Mouse (Mus musculus) CH12.LX (cell line): ENCODE results near the gene Thbs1. TPM values are rescaled to one million over a fixed set of nuclear protein-coding genes. Genes with fewer than 3 reads are reported as not detected.

Experiments
- DNase-seq: peaks from one replicate; pipeline ENCODE4 v3.0.0-alpha.2; 2013; ENCODE audit errors: extremely low read depth
- H3K27ac ChIP-seq: 2 replicates; pipeline ENCODE4 v1.5.1; 2012; ENCODE audit warnings: low read depth, mild to moderate bottlenecking, control low read depth, moderate library complexity; ENCODE audit not compliant: insufficient read depth
- H3K27me3 ChIP-seq: replicated peaks from 2 replicates; pipeline ENCODE3; 2012; ENCODE audit warnings: inconsistent platforms
- H3K36me3 ChIP-seq, 2 experiments: replicated peaks in 1 of 2; 2 replicates each; pipeline versions ENCODE3 to v1.6.1; 2012; ENCODE audit warnings: inconsistent platforms in 1 of 2, low read length in 1 of 2, mild to moderate bottlenecking in 1 of 2, mixed read lengths in 1 of 2, moderate library complexity in 1 of 2; ENCODE audit not compliant: control insufficient read depth in 1 of 2, insufficient read depth in 1 of 2
- H3K4me1 ChIP-seq, 2 experiments: 2 replicates each; pipeline ENCODE4 v1.6.1; 2012; ENCODE audit warnings: inconsistent platforms in 1 of 2, moderate library complexity in 1 of 2; ENCODE audit not compliant: insufficient read depth in 2 of 2, control insufficient read depth in 1 of 2
- H3K4me2 ChIP-seq: 2 replicates; pipeline ENCODE4 v1.6.1; 2012; ENCODE audit warnings: low read depth, mild to moderate bottlenecking, control low read depth; ENCODE audit not compliant: poor library complexity, insufficient read depth, severe bottlenecking
- H3K4me3 ChIP-seq, 3 experiments: fragments of 150-350 bp in 1 of 3; sonication (generic) in 1 of 3; replicated peaks in 1 of 3; 2 replicates each; pipeline versions ENCODE3 to v1.5.1; 2011 to 2012; ENCODE audit warnings: low read depth in 2 of 3, low read length in 2 of 3, mild to moderate bottlenecking in 2 of 3, moderate library complexity in 2 of 3, control low read depth in 1 of 3, improper control_type of control experiment in 1 of 3, inconsistent platforms in 1 of 3, mixed read lengths in 1 of 3; ENCODE audit not compliant: poor library complexity in 1 of 3
- H3K79me2 ChIP-seq: replicated peaks from 2 replicates; pipeline ENCODE4 v1.6.1; 2012; ENCODE audit warnings: mild to moderate bottlenecking, moderate library complexity; ENCODE audit not compliant: control insufficient read depth, poor library complexity, insufficient read depth, severe bottlenecking; ENCODE audit errors: extremely low read depth
- H3K9ac ChIP-seq: 2 replicates; pipeline ENCODE4 v1.6.1; 2012; ENCODE audit warnings: low read depth, mild to moderate bottlenecking, control low read depth, moderate library complexity; ENCODE audit not compliant: insufficient read depth
- H3K9me3 ChIP-seq: replicated peaks from 2 replicates; pipeline ENCODE3; 2012; ENCODE audit warnings: low read length, inconsistent platforms, mixed read lengths
- CHD1 ChIP-seq: IDR thresholded peaks from 2 replicates; pipeline ENCODE4 v1.6.1; 2012; ENCODE audit warnings: low read depth, low read length, improper control_type of control experiment, inconsistent platforms
- CHD2 ChIP-seq: IDR thresholded peaks from 2 replicates; pipeline ENCODE4 v1.6.1; 2011; ENCODE audit warnings: low read length, improper control_type of control experiment
- E2F4 ChIP-seq: IDR thresholded peaks from 2 replicates; pipeline ENCODE4 v1.6.1; 2011; ENCODE audit warnings: low read depth, low read length, improper control_type of control experiment; ENCODE audit not compliant: insufficient replicate concordance
- ETS1 ChIP-seq: conservative IDR thresholded peaks from 2 replicates; pipeline ENCODE4 v1.6.1; 2012; ENCODE audit warnings: low read depth, mild to moderate bottlenecking, inconsistent platforms, low read length, improper control_type of control experiment, moderate library complexity
- IRF4 ChIP-seq: IDR thresholded peaks from 2 replicates; pipeline ENCODE4 v1.6.1; 2014; ENCODE audit warnings: low read depth, mild to moderate bottlenecking, inconsistent platforms, low read length, improper control_type of control experiment
- JUN ChIP-seq: IDR thresholded peaks from 2 replicates; pipeline ENCODE4 v1.6.1; 2011; ENCODE audit warnings: low read depth, mild to moderate bottlenecking, low read length, improper control_type of control experiment, moderate library complexity; ENCODE audit not compliant: insufficient read depth
- MYC ChIP-seq: IDR thresholded peaks from 2 replicates; pipeline ENCODE4 v1.6.1; 2011; ENCODE audit warnings: low read depth, mild to moderate bottlenecking, improper control_type of control experiment, low read length
- NELFE ChIP-seq: IDR thresholded peaks from 2 replicates; pipeline ENCODE4 v1.6.1; 2011; ENCODE audit warnings: low read depth, low read length, improper control_type of control experiment
- SIN3A ChIP-seq: IDR thresholded peaks from 2 replicates; pipeline ENCODE4 v1.6.1; 2012; ENCODE audit warnings: low read length, improper control_type of control experiment, inconsistent platforms
- SMC3 ChIP-seq: IDR thresholded peaks from 2 replicates; pipeline ENCODE4 v1.6.1; 2011; ENCODE audit warnings: low read depth, low read length, improper control_type of control experiment
- ZNF384 ChIP-seq: IDR thresholded peaks from 2 replicates; pipeline ENCODE4 v1.6.1; 2012; ENCODE audit warnings: low read depth, low read length, improper control_type of control experiment, inconsistent platforms
- dilution Hi-C: fragments of 300-500 bp; cut with MboI; formaldehyde crosslinking; loops from 2 replicates; pipeline ENCODE4 v1.14.3; 2020; ENCODE audit warnings: low sequenced_read_pairs; ENCODE audit not compliant: extremely low pct_unique_long_range_greater_than_20kb, extremely low pct_ligation_motif_present
- in situ Hi-C: fragments of 300-500 bp; cut with MboI; formaldehyde crosslinking; loops from 3 replicates; pipeline ENCODE4 v1.14.3; 2019; ENCODE audit warnings: low sequenced_read_pairs, low pct_ligation_motif_present, low pct_unique_long_range_greater_than_20kb, mixed read lengths
- polyA plus RNA-seq: library from polyadenylated mRNA; unstranded; fragments of >175 nt; gene quantifications from 2 replicates; pipeline ENCODE4 v1.2.1, GENCODE M21; 2012; ENCODE audit warnings: low read depth; ENCODE audit not compliant: insufficient read length
- total RNA-seq, 2 experiments: library from RNA; depleted of rRNA; stranded (reverse); fragments of 300-350 nt in 1 of 2; fragments of >200 nt in 1 of 2; gene quantifications; 2 replicates each; pipeline ENCODE4 v1.2.3; 2012 to 2014

Gene Thbs1
- total and polyA plus RNA-seq, 3 experiments, result 0.03 TPM; not detected in 2

GRCm38 (mm10) chr2:118083652-118084051 lies 28.0 kb upstream of the Thbs1 start:
- Histone ChIP-seq H3K4me2 (no peak overlapping the region), H3K36me3 (no peaks in the 10 kb centered on the region), H3K9ac (no peak overlapping the region), H3K4me3 (no peak overlapping the region), H3K27ac (no peak overlapping the region), H3K79me2 (no peaks in the 10 kb centered on the region), H3K27me3 (no peaks in the 10 kb centered on the region), H3K4me1 (peaks cover 0 to 6% of the 10 kb centered on the region in 2 experiments; a peak in 1 of 4 replicates), H3K9me3 (no peaks in the 10 kb centered on the region)
- DNase-seq, result no peak
- dilution Hi-C loops (no loop called here), in situ Hi-C loops (no loop called here)
- no peak for TF ChIP-seq CHD2

- H3K27ac ChIP-seq, result no peak overlapping the region
- TF ChIP-seq E2F4 (no peak), MYC (no peak), CHD2 (no peak), IRF4 (no peak), ETS1 (no peak), SMC3 (no peak)
- dilution Hi-C loops, result no loop called here
- no peaks in the 10 kb centered on the region for H3K27me3 ChIP-seq
- H3K79me2 ChIP-seq, result no peaks in the 10 kb centered on the region
- no peaks in the 10 kb centered on the region for H3K36me3 ChIP-seq
- no peak for DNase-seq
- H3K4me1 ChIP-seq, result peaks cover 0 to 6% of the 10 kb centered on the region in 2 experiments; a peak in 1 of 4 replicates
- in situ Hi-C loops, result no loop called here
- no peaks in the 10 kb centered on the region for H3K9me3 ChIP-seq
- no peak overlapping the region for H3K4me2 ChIP-seq
- no peak overlapping the region for H3K9ac ChIP-seq
- H3K4me3 ChIP-seq, result no peak overlapping the region
Measured at GRCm38 (mm10) chr2:118084693-118085092, 27.0 kb upstream of the Thbs1 start.

- no peak overlapping the region for H3K4me3 ChIP-seq
- no peaks in the 10 kb centered on the region for H3K36me3 ChIP-seq
- H3K9me3 ChIP-seq, result no peaks in the 10 kb centered on the region
- DNase-seq, result no peak
- in situ Hi-C loops (no loop called here), dilution Hi-C loops (no loop called here)
- TF ChIP-seq SIN3A (no peak), NELFE (no peak), ZNF384 (no peak), E2F4 (no peak), CHD1 (no peak), CHD2 (no peak), JUN (no peak)
- H3K79me2 ChIP-seq, result no peaks in the 10 kb centered on the region
- peaks cover 0 to 6% of the 10 kb centered on the region in 2 experiments; a peak in 1 of 4 replicates for H3K4me1 ChIP-seq
- no peak overlapping the region for H3K9ac ChIP-seq
- no peaks in the 10 kb centered on the region for H3K27me3 ChIP-seq
- H3K27ac ChIP-seq, result no peak overlapping the region
- H3K4me2 ChIP-seq, result no peak overlapping the region
Measured at GRCm38 (mm10) chr2:118085647-118086046, 26.0 kb upstream of the Thbs1 start.
